Mouse (Mus musculus) inflammation-experienced regulatory T-cells, adult 6 months (primary cell): ENCODE measurements around the gene Retn. TPM values are rescaled to one million over a fixed set of nuclear protein-coding genes. Genes with fewer than 3 reads are reported as not detected.
A peak's percentile ranks its signal among the peaks of the same experiment; 100 is the strongest.

Source experiments
- ATAC-seq: one replicate; pipeline ENCODE4 v1.8.0; 2017
- polyA plus RNA-seq, 3 experiments: library from polyadenylated mRNA; unstranded; fragments of 100-300 nt; shearing (Covaris generic); gene quantifications; one replicate each; pipeline ENCODE4 v1.2.1; 2017

The Retn gene
- polyA plus RNA-seq: not detected

GRCm38 (mm10) chr8:3655526-3655925 lies at the start of gene Retn:
Retn (plus strand) TSS chr8:3655770.
- no peak for ATAC-seq

GRCm38 (mm10) chr8:3606593-3606992 lies 49.0 kb upstream of the Retn start:
- ATAC-seq: no peak

- ATAC-seq: no peak
These were observed 47.7 kb upstream of the Retn start for GRCm38 (mm10) chr8:3607822-3608221.

- ATAC-seq: no peak
These were observed 46.3 kb upstream of the Retn start for GRCm38 (mm10) chr8:3609046-3609815.

- ATAC-seq: no peak
These were observed 45.8 kb upstream of the Retn start for GRCm38 (mm10) chr8:3609816-3610150.

- peak; percentile 93 for ATAC-seq
These were observed 34.2 kb upstream of the Retn start, which contains the start of the genes Xab2 and Pet100 for GRCm38 (mm10) chr8:3621199-3621970. Xab2 (minus strand) TSS chr8:3621316. Pet100 (plus strand) TSS chr8:3621548.

GRCm38 (mm10) chr8:3622119-3622518 lies 33.5 kb upstream of the Retn start:
- no peak for ATAC-seq

- ATAC-seq: no peak
These were observed 30.1 kb upstream of the Retn start, which contains the start of gene Pcp2 for GRCm38 (mm10) chr8:3625445-3625844. Pcp2 (minus strand) TSS chr8:3625545.

- ATAC-seq: no peak
These were observed 28.6 kb upstream of the Retn start for GRCm38 (mm10) chr8:3626971-3627370.

GRCm38 (mm10) chr8:3628014-3628413 lies 27.6 kb upstream of the Retn start:
- ATAC-seq: peak; percentile 41

GRCm38 (mm10) chr8:3630647-3631477 lies 24.7 kb upstream of the Retn start, which contains the start of gene Stxbp2:
Stxbp2 (plus strand) TSS chr8:3630955.
- ATAC-seq: peak; percentile 98

GRCm38 (mm10) chr8:3631478-3631875 lies 24.1 kb upstream of the Retn start:
- ATAC-seq: no peak

- ATAC-seq: peak; percentile 71
These were observed 9.8 kb upstream of the Retn start for GRCm38 (mm10) chr8:3645804-3646203.

- ATAC-seq: no peak
These were observed 8.6 kb upstream of the Retn start for GRCm38 (mm10) chr8:3646824-3647531.

- ATAC-seq: no peak
These were observed 8.0 kb upstream of the Retn start for GRCm38 (mm10) chr8:3647561-3647960.

GRCm38 (mm10) chr8:3648268-3648667 lies 7.3 kb upstream of the Retn start:
- ATAC-seq: no peak

- ATAC-seq: no peak
These were observed 6.6 kb upstream of the Retn start for GRCm38 (mm10) chr8:3648990-3649389.

- no peak for ATAC-seq
These were observed 2.7 kb upstream of the Retn start for GRCm38 (mm10) chr8:3652845-3653244.

GRCm38 (mm10) chr8:3654726-3655508 lies 653 bp upstream of the Retn start:
- no peak for ATAC-seq

GRCm38 (mm10) chr8:3656725-3657381 lies 1.3 kb downstream of the Retn start:
- ATAC-seq: no peak

- no peak for ATAC-seq
These were observed 5.3 kb downstream of the Retn start for GRCm38 (mm10) chr8:3660889-3661288.
